Mouse (Mus musculus): ENCODE results near the gene Pars2. TPM values are rescaled to one million over a fixed set of nuclear protein-coding genes. Genes with fewer than 3 reads are reported as not detected.

Pars2 gene
- polyA plus RNA-seq, 1 experiment = 5.8 TPM

DNA sequence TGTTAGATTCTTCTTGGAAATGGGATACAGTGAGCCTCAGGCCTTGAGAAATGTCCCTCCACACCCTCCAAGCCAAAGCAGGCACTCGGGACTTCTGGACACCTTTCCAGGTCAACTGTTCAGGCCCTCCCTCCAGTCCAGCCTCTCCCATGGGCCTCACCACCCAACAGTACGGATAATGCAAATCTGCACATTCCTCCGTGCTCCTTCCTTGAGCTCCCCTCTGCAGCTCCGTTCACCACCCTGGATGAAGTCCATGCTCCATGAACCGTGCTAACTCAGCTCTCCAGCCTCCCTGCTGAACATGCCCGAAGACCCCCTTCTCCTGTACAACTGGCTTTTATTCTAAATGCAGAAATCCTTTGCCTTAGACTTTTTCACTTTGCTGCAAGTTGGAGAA, 13.8 kb downstream of the Pars2 start:
- Histone ChIP-seq H3K4me3 (ENCODE audit: insufficient read depth, low read length) (no peak overlapping the region), H3K27ac (ENCODE audit: insufficient read depth, low read length) (no peak overlapping the region), H3K4me1 (ENCODE audit: control insufficient read depth, insufficient read depth, low read length) (no peaks in the 10 kb centered on the region)
- no peak for TF ChIP-seq POLR2A (IDR thresholded peaks at IDR 0.05; ENCODE audit: low read depth, low read length)

DNA sequence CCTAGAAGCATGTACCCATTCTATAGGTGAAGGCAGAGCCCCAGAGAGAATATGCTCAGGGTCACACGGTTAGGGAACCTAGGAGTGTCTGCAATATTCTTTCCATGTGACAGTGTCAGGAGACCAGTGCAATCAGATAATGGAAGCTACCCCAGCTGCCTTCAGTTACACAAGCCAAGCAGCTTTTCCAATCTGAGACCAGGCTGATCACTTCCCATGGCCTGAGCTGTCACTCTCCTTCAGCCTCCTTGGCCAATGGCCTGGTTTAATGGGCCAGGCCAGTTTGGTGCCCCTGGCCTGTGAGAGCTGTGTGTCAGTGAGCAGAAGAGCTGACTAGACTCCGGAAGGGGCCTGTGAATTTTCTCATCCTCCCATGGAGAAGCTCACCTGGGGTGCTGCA, 14.4 kb downstream of the Pars2 start:
- Histone ChIP-seq H3K27ac (ENCODE audit: insufficient read depth, low read length) (no peak overlapping the region), H3K4me3 (ENCODE audit: insufficient read depth, low read length) (no peak overlapping the region), H3K4me1 (ENCODE audit: control insufficient read depth, insufficient read depth, low read length) (no peaks in the 10 kb centered on the region)
- TF ChIP-seq CTCF (IDR thresholded peaks at IDR 0.05; ENCODE audit: borderline replicate concordance, insufficient read depth, low read length) (no peak), POLR2A (IDR thresholded peaks at IDR 0.05; ENCODE audit: low read depth, low read length) (no peak)

DNA sequence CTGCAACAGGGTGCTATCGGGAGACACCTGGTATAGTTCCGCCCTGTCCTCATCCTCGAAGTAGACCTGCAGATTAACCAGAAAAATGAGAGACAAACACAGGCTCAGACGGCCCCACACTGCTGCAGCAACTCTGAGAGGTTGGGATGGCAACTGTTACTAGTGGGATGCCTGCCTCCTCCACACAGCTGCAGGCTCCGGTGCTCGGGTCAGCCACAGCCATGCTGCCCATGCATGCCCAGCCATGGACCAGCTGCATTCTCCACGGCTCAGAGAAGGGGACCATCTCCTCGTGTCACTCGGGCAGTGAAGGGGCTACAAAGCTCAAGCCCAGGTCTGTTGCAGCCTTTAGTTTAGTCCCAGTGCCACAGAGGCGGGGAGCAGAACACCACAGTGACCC, 14.8 kb downstream of the Pars2 start:
- H3K27ac ChIP-seq (ENCODE audit: insufficient read depth, low read length) = no peak overlapping the region
- TF ChIP-seq CTCF (IDR thresholded peaks at IDR 0.05; ENCODE audit: borderline replicate concordance, insufficient read depth, low read length) = no peak
- TF ChIP-seq POLR2A (IDR thresholded peaks at IDR 0.05; ENCODE audit: low read depth, low read length) = no peak
- H3K4me3 ChIP-seq (ENCODE audit: insufficient read depth, low read length) = no peak overlapping the region
- H3K4me1 ChIP-seq (ENCODE audit: control insufficient read depth, insufficient read depth, low read length) = no peaks in the 10 kb centered on the region

DNA sequence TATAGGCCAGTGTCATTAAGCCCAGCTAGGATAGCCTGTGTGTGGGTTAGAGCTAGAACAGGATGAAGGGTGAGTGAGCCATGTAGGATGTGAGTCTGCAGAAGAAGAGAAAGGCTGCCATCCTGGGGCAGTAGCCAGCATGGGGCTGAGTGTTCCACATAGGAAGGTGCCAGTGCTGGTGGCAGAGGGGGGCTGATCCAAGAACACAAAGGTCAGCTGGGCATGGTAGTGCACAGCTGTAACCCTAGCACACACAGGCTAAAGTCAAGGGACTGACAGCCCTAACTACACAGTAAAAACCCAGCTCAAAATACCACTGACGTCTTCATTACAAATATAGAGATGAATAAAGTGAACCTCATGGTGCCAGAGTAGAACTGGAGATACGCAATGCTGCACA, 15.7 kb downstream of the Pars2 start:
- H3K27ac ChIP-seq (ENCODE audit: insufficient read depth, low read length) = no peak overlapping the region
- H3K4me3 ChIP-seq (ENCODE audit: insufficient read depth, low read length) = no peak overlapping the region
- TF ChIP-seq CTCF (IDR thresholded peaks at IDR 0.05; ENCODE audit: borderline replicate concordance, insufficient read depth, low read length) = no peak
- TF ChIP-seq POLR2A (IDR thresholded peaks at IDR 0.05; ENCODE audit: low read depth, low read length) = no peak

DNA sequence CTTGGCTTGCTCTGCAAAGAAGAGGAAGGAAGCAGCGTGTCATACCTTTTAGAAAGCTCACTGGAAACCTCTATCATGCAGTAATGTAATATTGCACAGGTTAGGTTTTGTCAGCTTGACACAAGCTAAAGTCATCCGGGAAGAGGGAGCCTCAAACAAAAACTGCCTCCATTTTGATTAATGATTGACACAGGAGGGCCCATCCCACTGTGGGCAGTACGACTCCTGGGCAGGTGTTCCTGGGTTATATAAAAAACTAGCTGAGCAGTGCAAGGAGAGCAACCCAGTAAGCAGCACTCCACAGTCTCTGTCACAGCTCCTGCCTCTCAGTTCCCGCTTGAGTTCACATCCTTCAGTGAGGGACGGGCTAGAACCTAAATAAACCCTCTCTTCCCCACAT, 25.9 kb downstream of the Pars2 start:
- no peak overlapping the region for H3K4me3 ChIP-seq (ENCODE audit: insufficient read depth, low read length)
- TF ChIP-seq POLR2A (IDR thresholded peaks at IDR 0.05; ENCODE audit: low read depth, low read length) (no peak), CTCF (IDR thresholded peaks at IDR 0.05; ENCODE audit: borderline replicate concordance, insufficient read depth, low read length) (no peak)
- H3K4me1 ChIP-seq (ENCODE audit: control insufficient read depth, insufficient read depth, low read length) = no peaks in the 10 kb centered on the region
- no peak overlapping the region for H3K27ac ChIP-seq (ENCODE audit: insufficient read depth, low read length)

More for the DNA sequence above, 15.7 kb downstream of the Pars2 start:
- H3K4me1 ChIP-seq (ENCODE audit: control insufficient read depth, insufficient read depth, low read length) = no peaks in the 10 kb centered on the region

DNA sequence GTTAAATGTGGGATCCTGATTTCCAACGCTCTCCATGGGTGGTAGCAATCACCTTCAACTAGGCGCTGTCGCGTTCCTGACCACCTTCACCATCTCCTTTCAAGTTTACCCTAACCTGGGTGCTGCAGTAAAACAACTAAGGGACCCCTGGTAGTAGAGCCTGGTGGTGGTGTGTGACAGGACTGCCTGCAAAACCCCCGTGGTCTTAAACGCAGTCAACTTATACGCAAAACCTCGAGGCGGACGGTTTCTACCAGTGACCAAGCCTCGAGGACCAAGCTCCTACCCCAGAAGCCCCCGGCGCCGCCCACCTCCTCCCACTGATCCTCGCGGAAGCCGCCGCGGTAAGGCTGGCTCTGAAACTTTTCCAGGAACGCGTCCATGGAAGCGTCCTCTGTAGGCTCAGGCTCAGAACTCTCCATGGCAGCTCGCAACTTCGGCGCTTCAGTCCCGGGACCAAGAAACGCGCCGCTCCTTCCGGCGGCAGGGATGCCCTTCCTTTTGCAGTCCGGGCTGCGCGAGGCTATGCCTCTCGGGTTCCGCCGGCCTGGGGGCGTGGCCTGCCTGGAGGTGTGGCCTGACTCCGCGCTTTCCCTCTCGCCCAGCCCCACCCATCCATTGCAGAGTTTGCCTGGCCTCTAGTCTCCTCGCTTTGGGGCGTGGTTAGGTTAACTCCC, 27.7 kb downstream of the Pars2 start, which contains the start of gene Ttc4:
Gene Ttc4, minus strand, starts transcription at position 503 of the 677 bp plus-strand sequence.
- Histone ChIP-seq H3K4me3 (ENCODE audit: insufficient read depth, low read length) (peak within 1 kb of the TSS; percentile 86), H3K27ac (ENCODE audit: insufficient read depth, low read length) (no peak within 1 kb of the TSS), H3K4me1 (ENCODE audit: control insufficient read depth, insufficient read depth, low read length) (no peaks in the 10 kb centered on the region)
- TF ChIP-seq POLR2A (IDR thresholded peaks at IDR 0.05; ENCODE audit: low read depth, low read length) (peak; percentile 82), CTCF (IDR thresholded peaks at IDR 0.05; ENCODE audit: borderline replicate concordance, insufficient read depth, low read length) (no peak)

DNA sequence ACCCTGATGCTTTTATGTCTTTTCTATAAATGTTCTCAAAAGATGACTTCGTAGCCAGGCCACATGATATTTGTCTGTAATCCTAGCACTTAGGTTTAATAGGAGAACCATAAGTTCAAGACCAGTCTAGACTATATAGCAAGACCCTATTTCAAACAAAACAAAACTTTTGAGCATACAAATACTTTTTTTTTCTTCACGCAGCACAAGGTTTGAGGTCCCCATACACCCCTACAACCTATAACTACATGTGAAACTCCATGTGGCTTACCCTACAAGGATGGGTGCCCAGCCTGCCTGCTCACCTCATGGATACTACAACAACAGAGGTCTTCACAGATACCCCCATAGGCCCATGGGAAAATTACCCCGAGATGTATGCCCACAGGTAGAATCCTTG, 28.3 kb downstream of the Pars2 start:
- Histone ChIP-seq H3K4me1 (ENCODE audit: control insufficient read depth, insufficient read depth, low read length) (no peaks in the 10 kb centered on the region), H3K4me3 (ENCODE audit: insufficient read depth, low read length) (no peak overlapping the region), H3K27ac (ENCODE audit: insufficient read depth, low read length) (no peak overlapping the region)
- no peak for TF ChIP-seq CTCF (IDR thresholded peaks at IDR 0.05; ENCODE audit: borderline replicate concordance, insufficient read depth, low read length)
- no peak for TF ChIP-seq POLR2A (IDR thresholded peaks at IDR 0.05; ENCODE audit: low read depth, low read length)

DNA sequence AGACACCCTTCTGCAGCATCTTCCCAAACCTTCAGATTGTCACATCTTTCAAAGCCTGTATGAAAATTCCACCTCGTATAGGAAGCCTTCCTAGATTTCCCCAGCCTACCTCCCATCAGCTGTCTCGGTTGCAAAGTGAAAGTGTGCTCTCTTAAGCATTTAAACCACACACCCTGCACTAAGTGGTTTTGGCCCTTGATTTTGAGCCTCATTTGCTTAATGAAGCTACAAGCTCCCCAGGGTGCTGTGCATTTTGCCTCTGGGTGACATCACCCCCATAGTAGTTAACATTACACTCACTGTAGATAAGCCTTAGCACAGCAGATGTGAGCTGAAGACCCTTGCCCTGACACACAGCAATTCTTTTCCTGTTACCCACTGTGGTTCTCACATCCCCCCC, 30.1 kb downstream of the Pars2 start:
- no peak for TF ChIP-seq POLR2A (IDR thresholded peaks at IDR 0.05; ENCODE audit: low read depth, low read length)
- TF ChIP-seq CTCF (IDR thresholded peaks at IDR 0.05; ENCODE audit: borderline replicate concordance, insufficient read depth, low read length) = no peak
- Histone ChIP-seq H3K4me3 (ENCODE audit: insufficient read depth, low read length) (no peak overlapping the region), H3K4me1 (ENCODE audit: control insufficient read depth, insufficient read depth, low read length) (no peaks in the 10 kb centered on the region), H3K27ac (ENCODE audit: insufficient read depth, low read length) (no peak overlapping the region)

DNA sequence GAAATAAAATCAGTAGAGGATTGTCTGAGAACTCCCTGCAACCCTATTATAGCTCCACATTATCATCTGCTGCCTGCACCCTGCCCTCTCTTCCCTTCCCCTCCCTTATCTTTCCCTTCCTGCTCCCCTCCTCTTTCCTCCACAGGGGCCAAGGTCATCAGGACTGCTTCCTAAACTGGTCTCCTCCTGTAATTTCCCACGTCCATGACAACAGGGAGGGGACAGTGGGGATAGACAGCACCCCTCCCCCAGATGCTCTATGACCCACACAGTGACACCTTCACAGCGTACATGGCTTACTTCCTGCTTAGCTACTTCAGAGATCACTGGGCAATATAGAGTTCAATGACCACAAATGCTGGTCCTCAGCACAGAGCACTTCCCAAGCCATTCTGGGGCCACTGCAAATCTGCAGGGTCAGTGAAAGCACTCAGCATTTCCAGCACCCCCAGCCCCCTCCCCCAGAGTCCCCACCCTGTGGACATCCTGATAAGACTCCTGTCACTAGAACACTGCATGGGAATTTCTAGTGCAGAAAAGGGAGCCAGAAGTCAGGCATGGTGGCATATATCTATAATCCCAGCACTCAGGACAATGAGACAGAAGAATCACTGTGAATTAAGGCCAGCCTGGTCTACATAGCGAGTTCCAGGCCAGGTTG, 37.9 kb downstream of the Pars2 start:
- TF ChIP-seq POLR2A (IDR thresholded peaks at IDR 0.05; ENCODE audit: low read depth, low read length) = no peak
- no peak for TF ChIP-seq CTCF (IDR thresholded peaks at IDR 0.05; ENCODE audit: borderline replicate concordance, insufficient read depth, low read length)
- Histone ChIP-seq H3K4me1 (ENCODE audit: control insufficient read depth, insufficient read depth, low read length) (no peaks in the 10 kb centered on the region), H3K27ac (ENCODE audit: insufficient read depth, low read length) (no peak overlapping the region), H3K4me3 (ENCODE audit: insufficient read depth, low read length) (no peak overlapping the region)

DNA sequence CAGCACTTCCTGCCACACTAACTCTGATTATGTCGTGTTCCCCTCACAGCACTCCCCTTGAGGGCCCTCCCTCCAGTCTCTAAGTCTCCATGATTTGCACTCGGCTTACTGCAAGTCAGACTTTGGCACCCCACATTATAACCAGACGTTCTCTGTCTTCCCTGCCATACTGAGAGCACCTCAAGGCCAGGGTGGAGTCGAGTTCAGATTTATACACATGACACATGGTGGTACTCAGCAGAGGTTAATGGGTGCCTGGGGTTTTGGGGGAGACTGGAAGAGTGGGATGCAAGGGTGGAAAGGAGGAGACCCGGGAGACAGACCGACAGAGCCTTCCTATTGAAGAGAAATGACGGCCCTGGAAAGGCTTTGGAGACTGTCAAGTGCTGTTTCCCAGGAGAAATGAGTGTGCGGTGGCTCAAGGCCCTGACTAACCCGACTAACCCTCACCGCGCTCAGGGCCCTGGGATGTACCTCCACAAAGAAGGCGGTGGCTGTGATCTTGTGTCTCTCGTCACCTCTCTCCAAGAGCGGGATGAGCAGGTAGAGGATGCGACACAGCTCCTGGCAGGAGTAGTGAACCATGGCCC, 43.1 kb downstream of the Pars2 start:
- H3K27ac ChIP-seq (ENCODE audit: insufficient read depth, low read length) = no peak overlapping the region
- TF ChIP-seq POLR2A (IDR thresholded peaks at IDR 0.05; ENCODE audit: low read depth, low read length) = no peak
- TF ChIP-seq CTCF (IDR thresholded peaks at IDR 0.05; ENCODE audit: borderline replicate concordance, insufficient read depth, low read length) = no peak
- no peaks in the 10 kb centered on the region for H3K4me1 ChIP-seq (ENCODE audit: control insufficient read depth, insufficient read depth, low read length)
- no peak overlapping the region for H3K4me3 ChIP-seq (ENCODE audit: insufficient read depth, low read length)
